Comparison of ENCODE assay signal across 20 mouse cellular contexts in the genomic region with DNA sequence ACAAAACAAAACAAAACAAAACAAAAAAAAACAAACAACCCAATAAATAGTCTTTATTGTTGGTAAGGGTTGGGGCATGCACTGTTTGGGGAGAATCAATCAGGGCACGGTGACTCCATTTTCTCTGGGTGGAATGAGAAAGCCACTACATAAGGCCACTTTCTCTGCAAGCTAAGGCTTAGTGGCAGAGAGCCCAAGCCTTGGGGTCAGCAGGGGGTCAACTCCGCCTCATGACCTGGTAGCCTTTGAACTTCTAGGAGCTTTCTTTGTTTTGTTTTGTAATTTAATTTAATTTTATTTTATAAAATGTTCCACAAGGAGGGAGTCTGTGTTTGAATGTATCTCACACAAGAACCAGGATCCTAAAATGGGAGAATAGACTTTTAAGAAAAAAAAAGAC.
DNase-seq lines count a peak whose midpoint lies in the region; ATAC-seq lines count a peak whose summit lies in the region.
"Had no signal": no experiment of that assay in that cellular context is flagged by ENCODE, and none has a peak within 500 bp of the region (broad histone marks: within the 10 kb centered on the region; RNA-seq: fewer than 3 reads in every experiment).

No protein-coding gene starts in this region.

- intact Hi-C loops in left cerebral cortex, postnatal 25 days (cut with DNase I) = loop anchor here (5.0 to 10.0 kb wide), 3 partner anchors 104 to 694 kb away; partner anchors contain the start of gene Pum3

- no peak overlapping the region for H3K4me2 ChIP-seq in hindbrain, embryonic 15.5 days
- no peak overlapping the region for H3K4me2 ChIP-seq in hindbrain, embryonic 16.5 days (ENCODE audit: low read length)
- no peak overlapping the region for H3K4me2 ChIP-seq in lung, embryonic 15.5 days
- H3K4me2 ChIP-seq: forebrain, embryonic 12.5 days; liver, embryonic 12.5 days; lung, embryonic 14.5 days; midbrain, embryonic 13.5 days; neural tube, embryonic 13.5 days had no signal

- H3K27ac ChIP-seq in hindbrain, embryonic 15.5 days (replicated peaks) = 0 out of 2 replicates have a peak overlapping the region, but pooled peaks have one; percentile 25
- no peak overlapping the region for H3K27ac ChIP-seq in hindbrain, embryonic 16.5 days (ENCODE audit: low read depth, low read length)
- H3K27ac ChIP-seq in lung, embryonic 15.5 days = peak overlapping the region; percentile 35
- H3K27ac ChIP-seq in limb, embryonic 10.5 days = 0 out of 2 replicates have a peak overlapping the region, but pooled peaks have one; percentile 17
- H3K27ac ChIP-seq: forebrain, embryonic 12.5 days; liver, embryonic 12.5 days; midbrain, embryonic 13.5 days had no signal

- peaks cover 20% of the 10 kb centered on the region for H3K4me1 ChIP-seq in hindbrain, embryonic 15.5 days (replicated peaks)
- H3K4me1 ChIP-seq in hindbrain, embryonic 16.5 days (ENCODE audit: control insufficient read depth, insufficient read depth, low read depth, low read length) = peaks cover 16% of the 10 kb centered on the region
- H3K4me1 ChIP-seq in lung, embryonic 15.5 days = peaks cover 14% of the 10 kb centered on the region
- peaks cover 36% of the 10 kb centered on the region for H3K4me1 ChIP-seq in limb, embryonic 10.5 days
- H3K4me1 ChIP-seq: liver, embryonic 12.5 days had no signal

- no peak overlapping the region for H3K9ac ChIP-seq in hindbrain, embryonic 15.5 days
- no peak overlapping the region for H3K9ac ChIP-seq in hindbrain, embryonic 16.5 days (ENCODE audit: low read depth, low read length)
- H3K9ac ChIP-seq in lung, embryonic 15.5 days = no peak overlapping the region
- H3K9ac ChIP-seq: forebrain, embryonic 12.5 days; liver, embryonic 12.5 days; lung, embryonic 14.5 days; midbrain, embryonic 13.5 days; neural tube, embryonic 13.5 days had no signal

- no peaks in the 10 kb centered on the region for H3K36me3 ChIP-seq in hindbrain, embryonic 15.5 days
- H3K36me3 ChIP-seq in hindbrain, embryonic 16.5 days (ENCODE audit: control insufficient read depth, insufficient read depth, low read length) = no peaks in the 10 kb centered on the region
- H3K36me3 ChIP-seq in lung, embryonic 15.5 days = no peaks in the 10 kb centered on the region
- H3K36me3 ChIP-seq in limb, embryonic 10.5 days = no peaks in the 10 kb centered on the region
- H3K36me3 ChIP-seq: forebrain, embryonic 12.5 days; hindbrain, embryonic 10.5 days; liver, embryonic 12.5 days; midbrain, embryonic 13.5 days; neural tube, embryonic 13.5 days had no signal

- H3K9me3 ChIP-seq in hindbrain, embryonic 15.5 days = no peaks in the 10 kb centered on the region
- no peaks in the 10 kb centered on the region for H3K9me3 ChIP-seq in hindbrain, embryonic 16.5 days (ENCODE audit: control insufficient read depth, low read length)
- H3K9me3 ChIP-seq in lung, embryonic 15.5 days = no peaks in the 10 kb centered on the region
- H3K9me3 ChIP-seq in limb, embryonic 10.5 days (replicated peaks) = no peaks in the 10 kb centered on the region
- H3K9me3 ChIP-seq: forebrain, embryonic 12.5 days; hindbrain, embryonic 10.5 days; liver, embryonic 12.5 days; midbrain, embryonic 13.5 days; neural tube, embryonic 13.5 days had no signal

- no peak for ATAC-seq in cerebellum, adult (ENCODE audit: insufficient number of reproducible peaks, low FRiP score, low TSS enrichment)
- no peak for ATAC-seq in hindbrain, embryonic 15.5 days (ENCODE audit: low FRiP score, low read depth)
- ATAC-seq in hindbrain, embryonic 16.5 days = no peak
- no peak for ATAC-seq in lung, embryonic 15.5 days (ENCODE audit: borderline replicate concordance, extremely low read depth, low FRiP score, low TSS enrichment)
- ATAC-seq: liver, embryonic 12.5 days; midbrain, embryonic 13.5 days had no signal

- DNase-seq in cerebellum, postnatal 14 days = peak; percentile 42 to 48
- DNase-seq in lung, postnatal 4 days = no peak
- DNase-seq in limb, embryonic 10.5 days (ENCODE audit: low spot score) = peak; percentile 24
- no peak for DNase-seq in left cerebral cortex, postnatal 25 days (ENCODE audit: low spot score in 2 of 2)
- DNase-seq: cerebellum, adult 8-10 months; gastrocnemius, postnatal 10 days; heart, adult 2 months; kidney, postnatal 14 days; left cerebral cortex, postnatal 4 days; lung, embryonic 14.5 days had no signal

- WGBS in hindbrain, embryonic 15.5 days = 45% methylated on average over 2 of the region's 2 CpGs
- WGBS in hindbrain, embryonic 16.5 days = 60% methylated on average over 2 of the region's 2 CpGs
- 71% methylated on average over 2 of the region's 2 CpGs for WGBS in lung, embryonic 15.5 days
- WGBS in limb, embryonic 10.5 days = 60% methylated on average over 2 of the region's 2 CpGs

- no peaks in the 10 kb centered on the region for H3K27me3 ChIP-seq in hindbrain, embryonic 15.5 days
- H3K27me3 ChIP-seq in hindbrain, embryonic 16.5 days (replicated peaks; ENCODE audit: control insufficient read depth, insufficient read depth, low read length) = no peaks in the 10 kb centered on the region
- no peaks in the 10 kb centered on the region for H3K27me3 ChIP-seq in lung, embryonic 15.5 days
- no peaks in the 10 kb centered on the region for H3K27me3 ChIP-seq in limb, embryonic 10.5 days (ENCODE audit: low read depth, poor library complexity, severe bottlenecking)
- H3K27me3 ChIP-seq: CH12.LX; forebrain, embryonic 12.5 days; liver, embryonic 12.5 days; midbrain, embryonic 13.5 days; neural tube, embryonic 13.5 days had no signal

- H3K4me3 ChIP-seq in hindbrain, embryonic 15.5 days = no peak overlapping the region
- no peak overlapping the region for H3K4me3 ChIP-seq in hindbrain, embryonic 16.5 days (ENCODE audit: low read length)
- no peak overlapping the region for H3K4me3 ChIP-seq in lung, embryonic 15.5 days
- no peak overlapping the region for H3K4me3 ChIP-seq in limb, embryonic 10.5 days
- H3K4me3 ChIP-seq: forebrain, embryonic 12.5 days; heart, adult 2 months; hindbrain, embryonic 10.5 days; liver, embryonic 12.5 days; midbrain, embryonic 13.5 days; neural tube, embryonic 13.5 days had no signal

Comparison
In these comparisons a context has a peak if more than half of its experiments do, and no peak if none do; other contexts are left out.
1. DNase-seq: peak in cerebellum, postnatal 14 days (2 of 2) and limb, embryonic 10.5 days (single experiment); none in lung, postnatal 4 days (0 of 2) and left cerebral cortex, postnatal 25 days (0 of 2).